Mouse (Mus musculus): Measurements from ENCODE around the gene C2cd4b. TPM values are rescaled to one million over a fixed set of nuclear protein-coding genes. Genes with fewer than 3 reads are reported as not detected.

The C2cd4b gene
- polyA plus RNA-seq, 2 experiments: not detected

DNA sequence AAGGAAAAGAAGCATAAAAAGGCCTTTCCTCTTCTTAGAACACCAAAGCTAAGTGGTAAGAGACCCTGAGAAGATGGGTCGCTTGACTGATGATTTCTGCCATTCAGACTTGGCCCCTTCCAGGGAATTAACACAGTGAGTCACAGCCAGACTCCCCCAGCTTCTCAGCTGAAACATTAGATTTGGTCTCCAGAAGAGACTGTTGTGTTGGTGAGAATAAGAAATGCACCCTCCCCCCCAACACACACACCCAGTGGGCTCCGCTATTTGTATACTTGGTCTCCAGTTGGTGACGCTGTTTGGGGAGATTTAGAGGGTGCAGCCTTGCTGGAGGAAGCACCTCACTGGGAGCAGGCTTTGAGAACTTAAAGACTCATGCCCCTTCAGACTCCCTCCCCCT lies 39.1 kb upstream of the C2cd4b start:
- H3K4me3 ChIP-seq (ENCODE audit: insufficient read depth in 1 of 2, low read depth in 2 of 2, low read length in 2 of 2): no peak overlapping the region
- H3K4me1 ChIP-seq (replicated peaks; ENCODE audit: control insufficient read depth in 2 of 2, insufficient read depth in 2 of 2, low read length in 1 of 2): no peaks in the 10 kb centered on the region
- DNase-seq (ENCODE audit: low read depth in 3 of 3, low spot score in 3 of 3): no peak
- no peaks in the 10 kb centered on the region for H3K9me3 ChIP-seq (ENCODE audit: control insufficient read depth, low read length)
- 65% methylated on average over 3 of the region's 3 CpGs for WGBS (ENCODE audit: insufficient replicate concordance)
- no peak overlapping the region for H3K4me2 ChIP-seq (ENCODE audit: low read depth)
- H3K27me3 ChIP-seq (ENCODE audit: control insufficient read depth, insufficient read depth, low read length): no peaks in the 10 kb centered on the region
- H3K36me3 ChIP-seq (replicated peaks; ENCODE audit: control insufficient read depth, insufficient read depth, low read depth): no peaks in the 10 kb centered on the region
- H3K9ac ChIP-seq (replicated peaks): no peak overlapping the region
- no peak for ATAC-seq (ENCODE audit: insufficient read depth)
- TF ChIP-seq CTCF (IDR thresholded peaks at IDR 0.05; ENCODE audit: low read depth): no peak
- TF ChIP-seq EP300 (IDR thresholded peaks at IDR 0.05; ENCODE audit: low read depth): no peak
- H3K27ac ChIP-seq: no peak overlapping the region

DNA sequence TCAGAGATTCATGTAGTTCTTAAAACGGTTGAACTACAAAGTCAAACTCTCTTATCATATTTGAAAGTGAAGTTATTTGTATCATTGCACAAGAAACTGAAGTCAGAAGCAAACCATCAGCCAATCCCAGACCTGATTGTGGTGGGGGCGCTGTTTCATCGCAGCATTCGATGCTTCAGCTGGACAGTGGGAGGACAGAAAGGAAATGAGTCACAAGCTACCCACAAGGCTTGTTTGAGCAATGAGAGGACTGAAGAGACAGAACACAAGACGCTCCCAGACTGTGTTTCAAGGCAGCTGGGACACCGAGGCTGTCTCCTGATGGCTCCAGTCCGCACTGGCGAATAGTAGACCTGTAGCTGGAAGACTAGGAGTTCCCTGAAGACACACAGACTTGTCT lies 36.9 kb upstream of the C2cd4b start:
- H3K4me1 ChIP-seq (replicated peaks; ENCODE audit: control insufficient read depth in 2 of 2, insufficient read depth in 2 of 2, low read length in 1 of 2): no peaks in the 10 kb centered on the region
- no peak for TF ChIP-seq EP300 (IDR thresholded peaks at IDR 0.05; ENCODE audit: low read depth)
- no peak for TF ChIP-seq CTCF (IDR thresholded peaks at IDR 0.05; ENCODE audit: low read depth)
- no peak for DNase-seq (ENCODE audit: low read depth in 3 of 3, low spot score in 3 of 3)
- no peak overlapping the region for H3K4me2 ChIP-seq (ENCODE audit: low read depth)
- ATAC-seq (ENCODE audit: insufficient read depth): no peak
- H3K9me3 ChIP-seq (ENCODE audit: control insufficient read depth, low read length): no peaks in the 10 kb centered on the region
- 51% methylated on average over 8 of the region's 8 CpGs for WGBS (ENCODE audit: insufficient replicate concordance)
- H3K4me3 ChIP-seq (ENCODE audit: insufficient read depth in 1 of 2, low read depth in 2 of 2, low read length in 2 of 2): no peak overlapping the region
- no peaks in the 10 kb centered on the region for H3K27me3 ChIP-seq (ENCODE audit: control insufficient read depth, insufficient read depth, low read length)
- no peak overlapping the region for H3K9ac ChIP-seq (replicated peaks)
- no peak overlapping the region for H3K27ac ChIP-seq
- H3K36me3 ChIP-seq (replicated peaks; ENCODE audit: control insufficient read depth, insufficient read depth, low read depth): no peaks in the 10 kb centered on the region

DNA sequence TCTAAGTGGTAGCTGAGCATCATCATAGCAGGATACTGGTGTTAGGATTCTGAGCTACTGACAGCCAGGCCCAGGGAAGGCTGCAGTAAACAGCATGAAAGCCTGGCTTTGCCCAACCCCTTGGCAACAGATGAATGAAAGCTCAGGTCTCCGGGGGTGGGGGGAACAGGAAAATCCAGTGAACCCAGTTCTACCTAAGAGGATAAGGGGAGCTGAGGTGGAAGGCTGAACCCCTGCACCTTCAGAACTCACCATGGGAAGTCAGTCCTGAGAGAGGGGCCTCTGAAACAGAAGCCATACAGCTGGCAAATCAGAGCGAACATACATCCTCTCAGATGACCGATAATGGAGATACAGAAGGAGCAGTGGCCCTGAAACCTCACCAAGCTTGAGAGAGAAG lies 34.0 kb upstream of the C2cd4b start:
- no peaks in the 10 kb centered on the region for H3K9me3 ChIP-seq (ENCODE audit: control insufficient read depth, low read length)
- H3K9ac ChIP-seq (replicated peaks): no peak overlapping the region
- H3K36me3 ChIP-seq (replicated peaks; ENCODE audit: control insufficient read depth, insufficient read depth, low read depth): no peaks in the 10 kb centered on the region
- 44% methylated on average over 3 of the region's 3 CpGs for WGBS (ENCODE audit: insufficient replicate concordance)
- no peak overlapping the region for H3K27ac ChIP-seq
- H3K4me3 ChIP-seq (ENCODE audit: insufficient read depth in 1 of 2, low read depth in 2 of 2, low read length in 2 of 2): no peak overlapping the region
- H3K4me2 ChIP-seq (ENCODE audit: low read depth): no peak overlapping the region
- ATAC-seq (ENCODE audit: insufficient read depth) (no peak), DNase-seq (ENCODE audit: low read depth in 3 of 3, low spot score in 3 of 3) (no peak)
- no peak for TF ChIP-seq CTCF (IDR thresholded peaks at IDR 0.05; ENCODE audit: low read depth)
- TF ChIP-seq EP300 (IDR thresholded peaks at IDR 0.05; ENCODE audit: low read depth): no peak
- no peaks in the 10 kb centered on the region for H3K4me1 ChIP-seq (replicated peaks; ENCODE audit: control insufficient read depth in 2 of 2, insufficient read depth in 2 of 2, low read length in 1 of 2)
- no peaks in the 10 kb centered on the region for H3K27me3 ChIP-seq (ENCODE audit: control insufficient read depth, insufficient read depth, low read length)

DNA sequence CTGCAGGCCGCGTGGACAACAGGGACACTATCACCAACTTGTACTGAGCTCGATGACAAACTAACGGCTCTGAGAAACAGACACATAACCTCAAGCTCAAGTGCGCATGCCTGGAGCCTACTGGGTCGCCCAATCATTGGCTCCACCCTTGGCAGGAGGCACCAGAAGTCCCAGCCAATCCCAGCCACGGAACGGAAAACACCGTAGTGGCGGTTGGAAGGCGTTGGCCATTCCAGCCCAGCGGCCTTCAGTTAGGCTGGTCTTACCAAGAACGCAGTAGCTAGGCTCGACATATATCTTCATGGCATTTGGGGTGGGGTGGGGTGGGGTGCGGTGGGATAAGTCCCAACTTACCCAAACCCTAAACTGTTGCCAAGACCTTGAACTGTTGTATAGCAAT lies 25.5 kb upstream of the C2cd4b start:
- Histone ChIP-seq H3K27me3 (ENCODE audit: control insufficient read depth, insufficient read depth, low read length) (no peaks in the 10 kb centered on the region), H3K9ac (replicated peaks) (no peak overlapping the region), H3K36me3 (replicated peaks; ENCODE audit: control insufficient read depth, insufficient read depth, low read depth) (no peaks in the 10 kb centered on the region), H3K27ac (no peak overlapping the region), H3K4me2 (ENCODE audit: low read depth) (no peak overlapping the region), H3K4me3 (ENCODE audit: insufficient read depth in 1 of 2, low read depth in 2 of 2, low read length in 2 of 2) (no peak overlapping the region), H3K4me1 (replicated peaks; ENCODE audit: control insufficient read depth in 2 of 2, insufficient read depth in 2 of 2, low read length in 1 of 2) (no peaks in the 10 kb centered on the region), H3K9me3 (ENCODE audit: control insufficient read depth, low read length) (no peaks in the 10 kb centered on the region)
- DNase-seq (ENCODE audit: low read depth in 3 of 3, low spot score in 3 of 3) (no peak), ATAC-seq (ENCODE audit: insufficient read depth) (no peak)
- TF ChIP-seq EP300 (IDR thresholded peaks at IDR 0.05; ENCODE audit: low read depth): no peak
- no peak for TF ChIP-seq CTCF (IDR thresholded peaks at IDR 0.05; ENCODE audit: low read depth)
- 74% methylated on average over 15 of the region's 15 CpGs for WGBS (ENCODE audit: insufficient replicate concordance)

DNA sequence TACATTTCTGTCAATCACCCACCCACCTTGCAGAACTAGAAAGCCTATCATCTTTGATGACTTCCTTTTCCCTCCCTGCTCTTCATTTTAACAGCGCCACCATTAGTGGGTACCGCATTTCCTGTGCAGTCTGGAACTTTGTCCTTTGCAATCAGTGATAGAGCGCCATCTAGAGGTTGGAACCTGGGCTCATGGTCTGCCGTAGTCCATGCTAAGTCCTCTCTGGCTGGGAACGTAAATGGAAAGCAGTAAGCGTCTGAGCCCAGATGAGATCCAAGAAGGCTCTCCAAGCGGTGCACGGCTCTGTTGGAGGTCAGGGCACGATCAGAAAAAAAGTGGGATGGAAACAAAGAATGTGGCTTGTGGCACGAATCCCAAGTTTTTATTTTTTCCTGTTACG lies 23.8 kb upstream of the C2cd4b start:
- DNase-seq (ENCODE audit: low read depth in 3 of 3, low spot score in 3 of 3) (peak in 1 of 3 experiments; percentile 17), ATAC-seq (ENCODE audit: insufficient read depth) (no peak)
- Histone ChIP-seq H3K4me2 (ENCODE audit: low read depth) (no peak overlapping the region), H3K36me3 (replicated peaks; ENCODE audit: control insufficient read depth, insufficient read depth, low read depth) (no peaks in the 10 kb centered on the region), H3K27me3 (ENCODE audit: control insufficient read depth, insufficient read depth, low read length) (no peaks in the 10 kb centered on the region), H3K9ac (replicated peaks) (no peak overlapping the region), H3K4me3 (ENCODE audit: insufficient read depth in 1 of 2, low read depth in 2 of 2, low read length in 2 of 2) (no peak overlapping the region), H3K9me3 (ENCODE audit: control insufficient read depth, low read length) (no peaks in the 10 kb centered on the region), H3K27ac (no peak overlapping the region), H3K4me1 (replicated peaks; ENCODE audit: control insufficient read depth in 2 of 2, insufficient read depth in 2 of 2, low read length in 1 of 2) (no peaks in the 10 kb centered on the region)
- WGBS (ENCODE audit: insufficient replicate concordance): 33% methylated on average over 11 of the region's 11 CpGs
- TF ChIP-seq CTCF (IDR thresholded peaks at IDR 0.05; ENCODE audit: low read depth) (peak; percentile 71), EP300 (IDR thresholded peaks at IDR 0.05; ENCODE audit: low read depth) (no peak)
